Mouse (Mus musculus): ENCODE data around the gene Esrrg. TPM values are rescaled to one million over a fixed set of nuclear protein-coding genes. Genes with fewer than 3 reads are reported as not detected.

Esrrg gene
- total and polyA plus RNA-seq, 2 experiments, result 1.1 to 4.2 TPM

DNA sequence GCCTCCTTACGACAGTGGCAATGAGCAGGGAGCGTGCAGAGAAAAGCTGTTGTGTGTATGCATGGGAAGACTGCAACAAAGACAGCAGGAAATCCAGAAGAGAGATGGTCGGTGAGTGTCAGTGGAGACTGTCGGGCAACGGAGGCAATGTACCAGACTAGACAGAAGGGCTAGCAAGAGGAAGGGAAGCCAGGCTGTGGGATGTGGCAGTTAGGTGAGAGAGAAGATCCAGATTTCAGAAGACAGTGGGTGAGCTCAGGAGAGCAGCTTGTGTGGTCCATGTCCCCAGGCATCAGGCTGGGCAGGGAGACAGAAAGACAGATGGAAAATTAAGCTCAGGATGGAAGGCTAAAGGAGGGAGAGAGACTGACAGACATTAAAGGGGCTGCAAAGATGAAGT, 574.4 kb downstream of the Esrrg start:
- DNase-seq (ENCODE audit: extremely low read depth, low read depth, low spot score), result no peak
- no peak for TF ChIP-seq CTCF (IDR thresholded peaks at IDR 0.05; ENCODE audit: low read depth, low read length)
- no peak for TF ChIP-seq POLR2A (IDR thresholded peaks at IDR 0.05; ENCODE audit: extremely low read depth, insufficient read depth, low read length)
- no peak overlapping the region for H3K4me3 ChIP-seq (ENCODE audit: insufficient read depth, low read depth, low read length)
- H3K27ac ChIP-seq (replicated peaks; ENCODE audit: insufficient read depth, low read depth, low read length), result no peak overlapping the region
- no peaks in the 10 kb centered on the region for H3K36me3 ChIP-seq (ENCODE audit: control insufficient read depth, insufficient read depth, low read length)
- H3K4me1 ChIP-seq (ENCODE audit: control insufficient read depth, insufficient read depth, low read length), result no peaks in the 10 kb centered on the region
- H3K79me2 ChIP-seq (ENCODE audit: control insufficient read depth, insufficient read depth, low read length), result no peaks in the 10 kb centered on the region
- 93% methylated on average over 5 of the region's 5 CpGs for WGBS
- H3K9ac ChIP-seq (ENCODE audit: low read depth, low read length), result no peak overlapping the region
- no peaks in the 10 kb centered on the region for H3K27me3 ChIP-seq (ENCODE audit: control insufficient read depth, insufficient read depth, low read length)

DNA sequence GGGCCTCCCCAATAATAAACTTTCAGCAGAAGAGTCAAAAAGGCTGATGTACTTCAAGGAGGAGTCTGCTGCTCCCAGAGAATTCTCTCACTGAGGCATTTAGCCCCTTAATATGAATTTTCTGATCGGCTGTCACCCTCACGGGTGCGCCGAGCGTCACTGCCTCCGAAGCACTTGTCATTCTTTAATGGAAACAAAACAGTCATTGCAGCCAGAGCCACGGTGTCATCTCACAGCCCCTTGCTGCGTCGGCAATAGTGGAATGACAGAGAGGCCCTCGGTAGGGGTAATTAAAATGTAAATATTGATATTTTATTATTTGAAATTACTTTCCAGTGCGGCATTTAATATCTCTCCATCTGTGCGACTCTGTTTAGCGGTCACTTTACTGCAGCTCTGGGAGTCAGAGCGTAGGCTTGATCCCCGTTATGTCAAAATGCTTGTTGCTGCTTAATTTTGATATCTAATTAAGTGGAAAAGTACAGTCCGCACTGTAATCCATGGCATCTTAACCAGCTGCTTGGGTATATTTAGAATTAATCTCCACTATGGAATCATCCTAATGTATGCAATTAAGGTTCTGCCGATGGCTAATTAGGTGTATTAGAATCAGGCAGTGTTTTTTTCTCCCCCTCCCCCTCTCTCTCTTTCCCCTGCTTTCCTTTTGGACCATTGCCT, 578.0 kb downstream of the Esrrg start:
- TF ChIP-seq POLR2A (IDR thresholded peaks at IDR 0.05; ENCODE audit: extremely low read depth, insufficient read depth, low read length), result no peak
- no peak for TF ChIP-seq CTCF (IDR thresholded peaks at IDR 0.05; ENCODE audit: low read depth, low read length)
- DNase-seq (ENCODE audit: extremely low read depth, low read depth, low spot score), result no peak
- Histone ChIP-seq H3K79me2 (ENCODE audit: control insufficient read depth, insufficient read depth, low read length) (no peaks in the 10 kb centered on the region), H3K27me3 (ENCODE audit: control insufficient read depth, insufficient read depth, low read length) (no peaks in the 10 kb centered on the region), H3K27ac (replicated peaks; ENCODE audit: insufficient read depth, low read depth, low read length) (no peak overlapping the region), H3K4me1 (ENCODE audit: control insufficient read depth, insufficient read depth, low read length) (no peaks in the 10 kb centered on the region), H3K36me3 (ENCODE audit: control insufficient read depth, insufficient read depth, low read length) (no peaks in the 10 kb centered on the region), H3K9ac (ENCODE audit: low read depth, low read length) (no peak overlapping the region), H3K4me3 (ENCODE audit: insufficient read depth, low read depth, low read length) (no peak overlapping the region)
- WGBS, result 92% methylated on average over 17 of the region's 17 CpGs

DNA sequence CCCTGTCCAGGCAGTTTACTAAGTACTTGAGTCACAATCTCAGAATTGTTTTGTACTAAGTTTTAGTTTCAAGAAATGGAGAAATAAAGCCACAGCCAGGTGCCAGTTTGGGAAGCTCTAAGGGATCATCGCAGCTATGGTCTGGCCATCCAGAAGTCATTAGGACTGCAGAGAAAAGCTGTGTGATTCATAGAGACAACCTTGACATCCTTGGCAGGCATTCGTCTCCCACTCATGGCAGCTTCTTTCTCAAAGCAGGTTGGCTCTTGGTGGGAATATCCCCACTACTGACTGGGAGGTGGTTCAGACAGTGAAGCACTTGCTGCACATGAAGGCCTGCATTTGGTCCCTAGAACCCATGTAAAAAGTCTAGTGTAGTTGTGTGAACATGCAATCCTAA, 584.4 kb downstream of the Esrrg start:
- H3K9ac ChIP-seq (ENCODE audit: low read depth, low read length), result no peak overlapping the region
- H3K79me2 ChIP-seq (ENCODE audit: control insufficient read depth, insufficient read depth, low read length), result no peaks in the 10 kb centered on the region
- H3K4me3 ChIP-seq (ENCODE audit: insufficient read depth, low read depth, low read length), result no peak overlapping the region
- 97% methylated on average over 2 of the region's 2 CpGs for WGBS
- TF ChIP-seq POLR2A (IDR thresholded peaks at IDR 0.05; ENCODE audit: extremely low read depth, insufficient read depth, low read length) (no peak), CTCF (IDR thresholded peaks at IDR 0.05; ENCODE audit: low read depth, low read length) (no peak)
- DNase-seq (ENCODE audit: extremely low read depth, low read depth, low spot score), result no peak
- H3K27ac ChIP-seq (replicated peaks; ENCODE audit: insufficient read depth, low read depth, low read length), result no peak overlapping the region
- H3K4me1 ChIP-seq (ENCODE audit: control insufficient read depth, insufficient read depth, low read length), result no peaks in the 10 kb centered on the region
- H3K27me3 ChIP-seq (ENCODE audit: control insufficient read depth, insufficient read depth, low read length), result no peaks in the 10 kb centered on the region
- no peaks in the 10 kb centered on the region for H3K36me3 ChIP-seq (ENCODE audit: control insufficient read depth, insufficient read depth, low read length)

DNA sequence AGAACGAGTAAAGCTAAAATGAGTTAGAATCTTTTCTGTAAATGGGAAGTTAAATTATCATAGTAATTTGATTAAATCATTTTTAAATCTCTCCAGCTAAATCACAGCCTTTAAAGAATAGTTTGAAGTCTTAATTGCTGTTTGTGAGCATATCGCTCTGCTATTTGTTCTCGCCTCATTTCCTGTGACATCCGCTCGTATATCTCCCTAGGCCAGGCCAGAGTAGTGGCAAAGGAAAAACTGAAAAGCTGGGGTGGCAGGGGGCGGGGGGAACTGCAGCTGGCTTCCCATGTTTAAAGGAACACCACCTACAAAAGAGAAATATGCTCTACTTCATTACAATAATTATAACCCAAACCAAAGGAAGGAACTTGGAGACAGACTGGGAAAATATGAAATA, 598.8 kb downstream of the Esrrg start:
- Histone ChIP-seq H3K4me1 (ENCODE audit: control insufficient read depth, insufficient read depth, low read length) (no peaks in the 10 kb centered on the region), H3K79me2 (ENCODE audit: control insufficient read depth, insufficient read depth, low read length) (no peaks in the 10 kb centered on the region), H3K27ac (replicated peaks; ENCODE audit: insufficient read depth, low read depth, low read length) (no peak overlapping the region), H3K27me3 (ENCODE audit: control insufficient read depth, insufficient read depth, low read length) (no peaks in the 10 kb centered on the region), H3K9ac (ENCODE audit: low read depth, low read length) (no peak overlapping the region), H3K36me3 (ENCODE audit: control insufficient read depth, insufficient read depth, low read length) (no peaks in the 10 kb centered on the region), H3K4me3 (ENCODE audit: insufficient read depth, low read depth, low read length) (no peak overlapping the region)
- no peak for DNase-seq (ENCODE audit: extremely low read depth, low read depth, low spot score)
- 72% methylated on average over 6 of the region's 6 CpGs for WGBS
- TF ChIP-seq POLR2A (IDR thresholded peaks at IDR 0.05; ENCODE audit: extremely low read depth, insufficient read depth, low read length) (no peak), CTCF (IDR thresholded peaks at IDR 0.05; ENCODE audit: low read depth, low read length) (no peak)

DNA sequence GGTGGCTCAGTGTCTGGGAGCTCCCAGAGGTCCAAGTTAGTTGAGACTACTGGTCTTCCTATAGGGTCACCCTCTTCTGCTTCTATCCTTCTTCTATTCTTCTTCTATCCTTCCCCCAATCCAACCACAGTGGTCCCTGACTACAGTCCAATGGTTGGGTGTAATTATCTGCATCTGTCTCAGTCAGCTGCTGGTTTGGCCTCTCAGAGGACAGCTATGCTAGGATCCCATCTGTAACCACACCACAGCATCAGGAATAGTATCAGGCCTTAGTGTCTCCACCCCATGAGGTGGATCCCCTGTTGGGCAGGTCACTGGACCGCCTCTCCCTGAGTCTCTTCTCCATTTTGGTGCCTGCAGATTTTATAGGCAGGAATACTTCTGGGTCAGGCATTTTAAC, 600.4 kb downstream of the Esrrg start:
- Histone ChIP-seq H3K79me2 (ENCODE audit: control insufficient read depth, insufficient read depth, low read length) (no peaks in the 10 kb centered on the region), H3K27me3 (ENCODE audit: control insufficient read depth, insufficient read depth, low read length) (no peaks in the 10 kb centered on the region), H3K36me3 (ENCODE audit: control insufficient read depth, insufficient read depth, low read length) (no peaks in the 10 kb centered on the region), H3K4me1 (ENCODE audit: control insufficient read depth, insufficient read depth, low read length) (no peaks in the 10 kb centered on the region), H3K4me3 (ENCODE audit: insufficient read depth, low read depth, low read length) (no peak overlapping the region), H3K27ac (replicated peaks; ENCODE audit: insufficient read depth, low read depth, low read length) (no peak overlapping the region), H3K9ac (ENCODE audit: low read depth, low read length) (no peak overlapping the region)
- TF ChIP-seq CTCF (IDR thresholded peaks at IDR 0.05; ENCODE audit: low read depth, low read length) (no peak), POLR2A (IDR thresholded peaks at IDR 0.05; ENCODE audit: extremely low read depth, insufficient read depth, low read length) (no peak)
- WGBS, result 100% methylated on average over 1 of the region's 1 CpGs
- no peak for DNase-seq (ENCODE audit: extremely low read depth, low read depth, low spot score)

DNA sequence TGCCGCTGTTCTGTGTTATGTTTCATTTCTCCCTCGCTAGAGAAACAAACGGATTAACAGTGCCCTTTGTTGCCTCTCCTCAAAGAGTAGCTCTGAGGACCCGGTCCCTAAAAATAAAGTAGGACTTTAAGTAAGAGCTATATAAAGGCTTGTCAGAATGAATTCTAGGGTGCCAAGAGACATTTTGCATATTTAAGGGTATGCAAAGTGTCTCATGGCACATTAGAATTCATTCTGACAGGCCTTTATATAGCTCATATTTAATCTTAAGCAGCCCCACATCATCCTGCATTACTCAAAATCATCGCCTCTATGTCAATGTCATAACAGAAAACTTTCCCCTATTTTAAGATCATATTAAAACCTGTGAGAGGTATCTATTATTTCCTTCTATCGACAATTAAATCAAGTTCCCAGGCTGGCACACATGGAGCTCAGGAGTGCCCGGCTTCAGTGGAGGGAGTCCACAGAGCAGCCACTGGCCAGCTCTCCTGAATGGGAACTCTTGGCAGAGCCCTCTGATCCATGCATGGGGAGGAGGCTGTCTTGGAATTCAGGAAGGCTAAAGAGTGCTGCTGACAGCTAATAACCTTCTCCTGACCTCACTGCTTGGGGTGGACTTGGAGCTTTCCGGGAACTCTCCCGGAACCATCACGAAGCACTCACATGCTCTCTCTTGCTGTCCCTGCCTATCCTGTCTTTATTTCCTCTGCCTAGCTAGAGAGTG, 606.5 kb downstream of the Esrrg start:
- Histone ChIP-seq H3K79me2 (ENCODE audit: control insufficient read depth, insufficient read depth, low read length) (no peaks in the 10 kb centered on the region), H3K27ac (replicated peaks; ENCODE audit: insufficient read depth, low read depth, low read length) (no peak overlapping the region), H3K9ac (ENCODE audit: low read depth, low read length) (no peak overlapping the region), H3K4me3 (ENCODE audit: insufficient read depth, low read depth, low read length) (no peak overlapping the region), H3K4me1 (ENCODE audit: control insufficient read depth, insufficient read depth, low read length) (no peaks in the 10 kb centered on the region), H3K27me3 (ENCODE audit: control insufficient read depth, insufficient read depth, low read length) (no peaks in the 10 kb centered on the region), H3K36me3 (ENCODE audit: control insufficient read depth, insufficient read depth, low read length) (no peaks in the 10 kb centered on the region)
- no peak for DNase-seq (ENCODE audit: extremely low read depth, low read depth, low spot score)
- TF ChIP-seq CTCF (IDR thresholded peaks at IDR 0.05; ENCODE audit: low read depth, low read length) (no peak), POLR2A (IDR thresholded peaks at IDR 0.05; ENCODE audit: extremely low read depth, insufficient read depth, low read length) (no peak)
- WGBS, result 77% methylated on average over 10 of the region's 10 CpGs

Measured in liver, adult 2 months (tissue).